Mouse (Mus musculus): ENCODE results near the gene Ffar4.

DNA sequence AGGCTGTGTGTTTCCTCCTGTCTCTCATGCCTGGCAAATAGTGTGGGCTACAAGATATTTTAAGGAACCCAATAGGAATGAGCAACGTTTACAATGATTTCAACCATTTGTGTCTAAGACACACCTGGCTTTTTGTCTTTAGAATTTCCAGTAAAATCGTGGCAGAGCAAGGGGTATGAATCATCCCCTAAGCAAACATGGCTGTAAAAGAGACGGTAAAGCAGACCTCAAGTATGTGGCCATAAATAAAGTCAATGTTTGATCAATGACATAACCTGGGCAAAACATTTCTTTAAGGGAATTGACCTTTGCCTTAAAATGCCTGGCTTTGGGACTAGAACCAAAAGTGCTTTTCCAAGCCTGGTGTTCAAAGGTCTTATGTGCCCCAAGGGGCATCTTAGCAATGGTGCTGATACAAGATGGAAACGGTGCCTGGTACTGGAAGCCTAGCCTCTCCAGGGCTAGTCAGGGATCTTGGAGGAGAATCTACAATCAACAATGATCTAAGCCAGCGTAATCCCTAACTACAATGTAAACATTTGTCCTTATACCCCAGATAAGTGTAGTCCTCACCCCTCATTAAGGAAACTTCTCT is 13.8 kb upstream of the Ffar4 start:
- TF ChIP-seq CTCF (IDR thresholded peaks at IDR 0.05; ENCODE audit: low read depth): no peak
- no peak for TF ChIP-seq EP300 (IDR thresholded peaks at IDR 0.05; ENCODE audit: low read depth)

All from liver, postnatal 0 days (tissue).